Mouse (Mus musculus) bone marrow macrophage, adult 2 months (primary cell): Measurements from ENCODE around the gene Sds.

ENCODE experiments used
- CTCF ChIP-seq: IDR thresholded peaks from 2 replicates; pipeline ENCODE4 v1.5.1; 2012; ENCODE audit warnings: low read depth, mild to moderate bottlenecking, low read length, moderate library complexity
- POLR2A ChIP-seq: IDR thresholded peaks from 2 replicates; pipeline ENCODE4 v1.6.1; 2012; ENCODE audit warnings: mild to moderate bottlenecking, low read depth, low read length, borderline replicate concordance

DNA sequence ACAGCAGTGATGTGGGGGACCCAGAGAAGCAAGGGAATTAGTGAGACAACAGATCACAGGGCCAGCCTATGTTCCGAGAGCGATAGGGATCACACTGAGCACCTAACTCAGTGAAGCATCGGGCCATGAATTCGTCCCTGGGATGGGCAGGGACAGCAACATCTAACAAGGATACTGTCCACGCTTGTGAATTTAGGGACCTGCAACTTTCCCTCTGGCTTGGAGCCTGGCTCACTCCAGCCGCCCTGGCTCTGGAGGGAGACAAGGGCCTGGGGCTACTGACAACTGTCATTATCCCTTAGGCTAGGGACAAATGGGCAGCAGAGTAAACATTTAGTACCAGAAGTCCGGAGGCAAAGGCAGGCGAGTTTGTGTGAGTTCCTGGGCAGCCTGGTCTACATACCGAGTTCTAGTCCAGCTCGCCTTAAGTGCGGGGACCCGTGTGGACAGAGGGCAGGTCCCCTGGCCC is 26.4 kb downstream of the Sds start:
- TF ChIP-seq POLR2A (no peak), CTCF (no peak)
